Mouse (Mus musculus) left cerebral cortex, postnatal 4 days (tissue): ENCODE data around the gene D17Wsu92e. TPM values are rescaled to one million over a fixed set of nuclear protein-coding genes. Genes with fewer than 3 reads are reported as not detected.

Source experiments
- DNase-seq: peaks from one replicate; pipeline ENCODE4 v3.0.0-alpha.2; 2022
- intact Hi-C: fragments of 180-260 bp; cut with DNase I; formaldehyde crosslinking; loops from one replicate; pipeline ENCODE4 v1.15.1; 2025
- total RNA-seq, 2 experiments: library from RNA; stranded (reverse); gene quantifications; 2 replicates each; pipeline ENCODE4 v1.2.3; 2021

Gene D17Wsu92e
- total RNA-seq, 2 experiments from 2014 or later: 90.2 to 90.3 TPM

DNA sequence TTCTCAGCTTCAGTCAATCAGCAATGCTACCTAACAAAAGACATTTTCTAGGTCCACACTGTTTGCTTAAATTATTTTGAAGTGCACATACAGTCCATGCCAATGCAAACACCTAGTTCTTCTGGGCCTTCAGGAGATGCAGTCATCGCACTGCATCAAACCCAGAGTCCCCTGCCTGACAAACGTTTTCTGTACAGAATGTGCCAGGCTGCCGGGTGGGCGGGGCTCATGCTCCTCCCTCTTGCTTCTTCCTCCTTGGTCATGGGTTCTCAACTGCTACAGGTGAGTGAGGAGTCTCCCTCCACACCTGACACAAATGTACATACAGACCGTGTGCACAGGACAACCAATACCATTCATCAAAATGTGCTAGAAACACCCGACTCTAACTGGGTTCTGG is 60.3 kb downstream of the D17Wsu92e start:
- intact Hi-C loops: loop anchor here (5.0 kb wide), 1 partner anchor 123 kb away; the partner anchor contains the start of genes RPS10-NUDT3 and Rps10
- no peak for DNase-seq

DNA sequence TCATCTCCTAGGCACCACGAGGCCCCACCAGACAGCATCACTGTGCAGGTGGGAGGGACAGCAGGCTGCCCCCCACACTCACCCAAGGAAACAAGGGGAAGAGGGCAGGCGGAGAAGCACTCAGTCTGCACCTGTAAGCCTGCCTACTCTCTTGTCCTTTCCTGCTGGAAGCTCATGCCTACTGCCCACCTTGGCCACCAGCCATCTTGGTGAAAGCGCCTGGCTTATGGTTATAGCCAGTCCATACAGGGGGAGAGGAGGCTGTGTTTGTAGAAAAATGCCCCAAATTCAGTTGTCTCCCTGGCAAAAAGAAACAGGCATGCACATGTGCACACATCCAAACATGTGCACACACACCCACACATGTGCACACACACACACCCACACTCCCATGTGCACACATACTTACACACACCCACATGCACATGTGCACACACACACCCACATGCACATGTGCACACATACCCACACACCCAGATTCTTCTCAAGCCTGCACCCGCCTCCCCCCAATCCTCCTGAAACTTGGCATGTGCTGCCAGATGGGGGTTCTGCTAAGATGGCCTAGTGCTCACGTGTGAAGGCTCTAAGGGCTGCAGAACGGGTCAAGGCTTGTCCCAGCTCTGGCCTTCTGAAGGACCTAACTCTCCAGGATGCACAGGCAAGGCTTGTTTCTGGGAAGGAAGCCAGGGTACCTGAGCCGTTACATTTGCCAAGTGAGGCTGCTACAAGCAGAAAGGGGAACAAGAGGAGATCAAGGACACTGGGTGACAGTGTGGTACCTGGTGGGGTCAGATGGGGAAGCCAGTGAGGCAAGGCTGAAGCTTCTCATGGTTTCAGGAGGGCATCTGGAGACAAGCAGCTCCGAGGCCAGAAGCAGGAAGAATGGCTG is 68.9 kb downstream of the D17Wsu92e start:
- no peak for DNase-seq
- intact Hi-C loops: no loop called here

- DNase-seq: peak; percentile 29
- intact Hi-C loops: no loop called here
These were observed 70.0 kb downstream of the D17Wsu92e start for GRCm38 (mm10) chr17:27750451-27750942.

- intact Hi-C loops: no loop called here
- no peak for DNase-seq
These were observed 72.3 kb downstream of the D17Wsu92e start for GRCm38 (mm10) chr17:27748123-27748522.

- DNase-seq: peak; percentile 41
- intact Hi-C loops: no loop called here
These were observed 74.0 kb downstream of the D17Wsu92e start for GRCm38 (mm10) chr17:27746446-27746845.

DNA sequence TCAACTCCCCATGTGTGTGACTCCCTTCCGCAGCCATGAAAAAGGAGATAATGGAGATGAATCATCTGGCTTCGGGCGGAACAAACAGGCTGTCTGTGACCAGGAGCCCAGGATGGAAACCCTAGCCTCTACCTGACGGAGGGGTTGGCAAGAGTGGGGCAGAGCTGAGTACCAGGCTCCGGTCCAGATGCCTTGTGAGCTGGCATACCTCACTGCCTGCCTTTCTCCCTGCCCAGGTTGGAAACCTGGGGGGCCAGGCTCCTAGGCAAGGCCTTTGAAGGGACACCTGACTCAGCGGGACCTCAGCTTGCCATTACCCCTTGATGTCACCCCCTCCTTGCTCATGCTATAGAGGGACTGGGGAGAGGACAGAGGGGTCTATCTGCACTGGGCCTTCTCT is 79.5 kb downstream of the D17Wsu92e start:
- intact Hi-C loops: no loop called here
- no peak for DNase-seq

DNA sequence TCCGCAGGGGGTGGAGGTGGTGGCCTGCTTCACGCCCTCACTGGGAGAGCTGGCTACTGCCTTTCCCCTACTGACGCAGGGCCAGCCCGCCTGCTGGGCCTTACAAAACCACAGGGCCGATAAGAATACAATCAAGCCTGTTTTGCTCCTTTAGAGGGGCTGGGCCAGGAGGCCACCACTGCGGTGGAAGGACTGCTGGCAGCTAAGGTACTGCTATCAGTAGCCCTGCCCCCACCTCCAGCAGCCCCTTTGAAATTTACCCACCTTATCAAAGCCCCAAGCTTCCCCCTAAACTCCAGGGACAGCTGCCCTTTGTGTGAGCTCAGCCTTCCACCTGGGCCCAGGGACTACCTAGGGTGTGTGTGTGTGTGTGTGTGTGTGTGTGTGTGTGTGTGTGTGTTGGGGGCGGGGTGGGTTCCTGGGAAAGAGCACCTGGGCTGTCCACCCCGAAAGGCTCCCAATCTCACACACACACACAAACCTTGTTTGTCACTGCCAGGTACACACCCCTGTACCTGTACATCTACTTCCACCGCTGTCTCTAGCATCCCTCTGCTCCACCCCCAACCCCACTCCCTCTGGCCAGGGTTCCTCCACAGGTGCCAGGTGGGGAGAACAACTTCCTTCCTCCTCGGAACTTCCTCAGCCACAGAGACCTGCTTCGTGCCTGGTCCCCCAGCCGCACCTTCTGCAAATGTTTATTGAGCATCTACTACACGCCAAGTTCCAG is 85.9 kb downstream of the D17Wsu92e start:
- no peak for DNase-seq
- intact Hi-C loops: no loop called here

DNA sequence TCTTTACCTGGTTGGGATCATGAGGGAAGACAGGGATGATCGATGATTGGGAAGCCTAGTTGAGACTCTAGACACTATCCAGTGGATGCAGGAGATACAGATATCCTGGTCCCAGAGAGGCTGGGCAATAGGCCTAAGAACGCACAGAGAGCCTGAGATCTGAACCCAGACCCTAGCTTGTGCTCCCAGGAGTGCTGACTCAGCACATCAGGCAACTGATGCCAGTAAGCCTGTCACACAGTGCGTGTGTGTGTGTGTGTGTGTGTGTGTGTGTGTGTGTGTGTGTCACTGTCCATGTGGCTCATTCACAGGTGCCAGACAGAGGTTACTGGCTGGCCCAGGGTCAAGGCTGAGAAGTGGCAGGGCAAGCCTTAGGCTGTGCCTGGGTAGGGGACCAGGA is 87.8 kb downstream of the D17Wsu92e start:
- intact Hi-C loops: no loop called here
- no peak for DNase-seq

GRCm38 (mm10) chr17:27732152-27732551 is 88.3 kb downstream of the D17Wsu92e start:
- intact Hi-C loops: no loop called here
- no peak for DNase-seq

DNA sequence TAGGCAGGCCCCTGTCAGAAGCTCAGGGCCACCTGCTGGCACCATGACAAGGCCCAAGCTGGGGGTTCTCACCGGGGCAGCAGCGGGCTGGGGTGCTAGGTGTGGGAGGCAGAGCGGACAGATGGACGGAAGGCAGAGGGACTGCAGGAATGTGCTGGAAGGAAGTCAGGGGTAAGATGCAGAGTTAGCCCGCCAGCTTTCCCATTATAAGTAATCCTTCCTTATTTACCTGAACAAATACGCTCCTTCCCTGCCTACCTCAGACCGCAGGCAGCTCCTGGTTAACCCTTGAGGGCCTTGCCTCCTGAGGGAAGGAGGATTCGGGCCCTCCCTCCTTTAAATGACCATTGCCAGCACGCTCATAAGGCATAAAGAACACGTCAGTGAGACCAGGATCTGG is 91.7 kb downstream of the D17Wsu92e start, which contains the start of gene Spdef:
TSS of gene Spdef (minus strand) at position 186 of the 400 bp plus-strand sequence.
- intact Hi-C loops: no loop called here

GRCm38 (mm10) chr17:27726527-27726926 is 93.9 kb downstream of the D17Wsu92e start:
- intact Hi-C loops: no loop called here
- no peak for DNase-seq

More for the DNA sequence above, 91.7 kb downstream of the D17Wsu92e start, which contains the start of gene Spdef:
- no peak for DNase-seq

- intact Hi-C loops: no loop called here
- DNase-seq: no peak
These were observed 95.0 kb downstream of the D17Wsu92e start for GRCm38 (mm10) chr17:27725412-27725811.

DNA sequence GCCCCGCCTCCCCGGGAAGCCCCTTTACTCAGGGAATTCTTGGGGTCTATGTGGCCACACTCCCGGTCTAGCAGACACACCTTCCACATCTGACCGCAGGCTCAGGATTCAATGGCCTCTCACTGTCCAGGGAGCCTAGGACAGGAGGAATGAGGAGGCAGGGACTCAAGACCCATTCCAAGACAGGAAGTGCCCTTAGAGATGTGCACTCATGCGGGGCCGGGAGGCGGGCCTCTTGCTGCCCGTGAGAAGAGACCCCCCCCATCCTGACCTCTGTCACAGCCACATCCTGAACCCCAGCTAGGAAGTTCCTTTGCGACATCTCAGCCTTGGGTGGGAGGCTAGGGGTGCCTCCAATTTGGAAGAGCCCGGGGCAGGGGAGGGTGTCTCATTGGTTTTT is 95.4 kb downstream of the D17Wsu92e start:
- intact Hi-C loops: no loop called here
- DNase-seq: no peak

GRCm38 (mm10) chr17:27724327-27724726 is 96.1 kb downstream of the D17Wsu92e start:
- no peak for DNase-seq

DNA sequence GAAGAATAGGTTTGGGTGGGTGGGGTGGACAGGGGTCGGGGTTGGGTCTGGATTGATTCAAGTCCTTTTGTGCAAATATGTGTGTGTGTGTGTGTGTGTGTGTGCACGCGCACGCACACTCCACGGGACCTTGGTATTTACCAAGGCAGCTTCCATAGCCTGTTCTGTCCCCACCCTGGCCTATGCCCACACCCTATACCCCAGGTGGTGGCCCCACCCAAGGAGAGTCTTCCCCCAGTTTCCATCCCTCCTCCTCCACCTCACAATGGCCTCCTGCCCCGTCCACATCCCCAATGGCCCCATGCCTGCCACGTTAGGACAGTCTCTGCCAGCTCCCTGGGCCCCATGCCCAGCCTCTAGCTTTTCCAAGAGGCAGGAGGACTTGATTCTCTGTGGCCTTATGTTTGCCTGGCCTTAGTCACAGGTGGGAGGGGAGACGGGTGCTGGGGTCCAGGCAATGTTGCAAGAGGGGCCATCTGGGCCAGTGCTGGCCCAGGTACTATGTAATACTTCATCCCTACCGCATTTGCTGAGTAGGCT is 99.3 kb downstream of the D17Wsu92e start:
- DNase-seq: peak; percentile 92
- intact Hi-C loops: no loop called here

More at GRCm38 (mm10) chr17:27724327-27724726, 96.1 kb downstream of the D17Wsu92e start:
- intact Hi-C loops: no loop called here

GRCm38 (mm10) chr17:27720326-27720725 is 100.1 kb downstream of the D17Wsu92e start:
- no peak for DNase-seq
- intact Hi-C loops: no loop called here

DNA sequence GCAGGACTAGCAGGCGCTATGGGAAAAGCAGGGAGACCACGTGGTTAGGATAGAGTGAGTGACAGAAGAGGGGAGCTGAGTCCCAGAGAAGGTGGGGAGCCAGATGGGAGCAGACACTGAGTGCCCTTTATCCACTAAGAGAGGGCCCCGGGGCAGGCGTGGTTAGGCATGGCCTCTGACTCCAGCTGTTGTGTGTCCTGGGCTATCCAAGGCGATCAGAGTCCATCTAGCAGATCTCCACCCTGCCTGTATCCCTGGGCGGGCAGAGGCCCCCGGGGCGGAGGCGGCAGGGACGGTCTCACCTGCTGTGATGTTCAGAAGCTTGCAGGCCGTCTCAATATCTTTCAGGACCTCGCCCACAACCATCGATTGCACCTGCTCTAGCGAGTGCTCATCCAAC is 100.8 kb downstream of the D17Wsu92e start:
- intact Hi-C loops: no loop called here
- DNase-seq: no peak

DNA sequence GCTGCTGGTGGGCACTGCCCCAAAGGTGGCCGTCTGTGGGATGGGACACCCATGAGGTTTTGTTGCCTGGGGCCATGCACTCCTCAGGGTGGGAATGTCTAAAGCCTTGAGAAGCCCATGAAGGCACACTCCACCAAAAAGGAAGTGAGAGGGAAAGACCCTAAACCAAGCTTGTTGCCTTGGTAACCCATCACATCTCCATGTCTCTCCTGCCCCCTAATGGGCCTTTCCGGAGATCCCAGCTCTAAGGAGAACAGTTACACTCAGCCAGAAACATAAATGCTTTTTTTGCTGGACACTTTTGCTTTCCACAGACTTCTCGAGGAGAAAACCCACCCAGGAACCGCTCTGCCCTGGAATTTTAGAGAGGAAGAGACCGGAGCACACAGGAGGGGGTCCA is 102.2 kb downstream of the D17Wsu92e start:
- peak; percentile 62 for DNase-seq
- intact Hi-C loops: no loop called here

- intact Hi-C loops: no loop called here
- DNase-seq: no peak
These were observed 103.6 kb downstream of the D17Wsu92e start for GRCm38 (mm10) chr17:27716804-27717203.

- intact Hi-C loops: no loop called here
- DNase-seq: peak; percentile 89
These were observed 107.6 kb downstream of the D17Wsu92e start for GRCm38 (mm10) chr17:27712832-27713231.

DNA sequence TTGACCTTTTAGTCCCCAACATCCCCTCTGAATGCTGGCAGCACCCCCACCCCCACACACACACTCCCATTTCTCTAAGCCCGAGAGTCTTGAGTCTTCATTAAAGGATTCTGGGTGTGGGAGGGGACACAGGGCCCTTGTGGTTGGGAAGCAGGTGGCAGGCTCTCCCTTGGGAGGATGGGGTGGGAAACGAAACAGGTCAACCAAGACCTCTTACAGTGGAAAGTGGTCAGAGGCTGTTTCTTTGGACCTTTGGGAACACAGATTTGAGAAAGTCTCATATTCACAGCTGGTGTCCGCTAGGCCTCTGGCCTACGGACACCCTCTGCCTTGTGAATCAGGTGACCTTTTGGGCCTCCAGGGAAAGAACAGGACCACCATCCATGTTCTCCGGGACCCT is 110.8 kb downstream of the D17Wsu92e start:
- intact Hi-C loops: no loop called here
- DNase-seq: no peak
